15 mouse cellular contexts compared by ENCODE assay signal in the genomic region with DNA sequence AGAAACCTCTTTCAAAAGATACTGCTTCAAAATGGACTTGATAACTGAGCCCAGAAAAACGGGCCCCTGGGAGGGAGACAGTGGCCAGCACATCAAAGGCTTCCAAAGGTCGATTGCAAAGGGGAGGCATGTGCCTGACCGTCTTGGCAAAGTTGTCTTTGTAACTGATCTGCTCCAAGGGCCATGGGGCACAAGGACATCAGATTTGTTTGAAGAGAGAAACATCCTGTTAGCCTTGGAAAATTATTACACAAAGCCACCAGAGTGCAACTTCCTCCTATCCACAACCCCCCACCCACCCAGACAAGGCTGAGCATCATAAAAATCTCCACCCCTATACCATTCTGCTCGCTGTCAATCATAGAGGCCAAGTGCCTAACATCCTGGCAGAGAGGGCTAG.
DNase-seq lines count a peak whose midpoint lies in the region; ATAC-seq lines count a peak whose summit lies in the region.
"Had no signal": no experiment of that assay in that cellular context is flagged by ENCODE, and none has a peak within 500 bp of the region (broad histone marks: within the 10 kb centered on the region; RNA-seq: fewer than 3 reads in every experiment).

No protein-coding gene starts in this region.

- H3K27ac ChIP-seq in midbrain, embryonic 11.5 days (ENCODE audit: low read depth, low read length): no peak overlapping the region
- no peak overlapping the region for H3K27ac ChIP-seq in midbrain, embryonic 13.5 days
- H3K27ac ChIP-seq: midbrain, embryonic 12.5 days; neural tube, embryonic 13.5 days had no signal

- no peaks in the 10 kb centered on the region for H3K4me1 ChIP-seq in midbrain, embryonic 11.5 days (ENCODE audit: control insufficient read depth, insufficient read depth, low read length)
- peaks cover 16% of the 10 kb centered on the region for H3K4me1 ChIP-seq in midbrain, embryonic 13.5 days (replicated peaks)
- H3K4me1 ChIP-seq: midbrain, embryonic 12.5 days had no signal

- no peak for ATAC-seq in midbrain, embryonic 11.5 days (ENCODE audit: low FRiP score)
- ATAC-seq in midbrain, embryonic 13.5 days: no peak
- peak; percentile 47 for ATAC-seq in megakaryocyte, adult 5-6 weeks (ENCODE audit: poor library complexity, severe bottlenecking)
- ATAC-seq: forebrain, embryonic 14.5 days; liver, postnatal 0 days had no signal

- H3K4me3 ChIP-seq in midbrain, embryonic 11.5 days (ENCODE audit: low read depth, low read length): no peak overlapping the region
- no peak overlapping the region for H3K4me3 ChIP-seq in midbrain, embryonic 13.5 days (replicated peaks)
- H3K4me3 ChIP-seq: midbrain, embryonic 12.5 days; neural tube, embryonic 13.5 days had no signal

- no peaks in the 10 kb centered on the region for H3K27me3 ChIP-seq in midbrain, embryonic 11.5 days (ENCODE audit: control insufficient read depth, insufficient read depth, low read length)
- no peaks in the 10 kb centered on the region for H3K27me3 ChIP-seq in midbrain, embryonic 13.5 days
- H3K27me3 ChIP-seq: midbrain, embryonic 12.5 days; neural tube, embryonic 13.5 days had no signal

- 55% methylated on average over 4 of the region's 4 CpGs for WGBS in midbrain, embryonic 11.5 days
- WGBS in midbrain, embryonic 13.5 days: 63% methylated on average over 4 of the region's 4 CpGs

- H3K9me3 ChIP-seq in midbrain, embryonic 11.5 days (ENCODE audit: control insufficient read depth, low read length): no peaks in the 10 kb centered on the region
- H3K9me3 ChIP-seq in midbrain, embryonic 13.5 days: no peaks in the 10 kb centered on the region
- H3K9me3 ChIP-seq: midbrain, embryonic 12.5 days; neural tube, embryonic 13.5 days had no signal

- H3K9ac ChIP-seq in midbrain, embryonic 11.5 days (ENCODE audit: low read length): no peak overlapping the region
- H3K9ac ChIP-seq in midbrain, embryonic 13.5 days (replicated peaks): no peak overlapping the region
- H3K9ac ChIP-seq: liver, postnatal 0 days; midbrain, embryonic 12.5 days; neural tube, embryonic 13.5 days had no signal

- DNase-seq in midbrain, embryonic 11.5 days (ENCODE audit: low spot score, missing footprints): peak; percentile 57
- peak; percentile 24 for DNase-seq in embryo, embryonic 10.5 days (ENCODE audit: low spot score)
- peak; percentile 61 to 70 for DNase-seq in kidney, adult 8-10 months
- DNase-seq in spleen, adult 18-20 months: no peak
- DNase-seq in thymus, postnatal 36 days: no peak
- DNase-seq in urinary bladder, adult 18-20 months (ENCODE audit: low spot score in 2 of 2): no peak
- DNase-seq: cerebellum, postnatal 10 days; gastrocnemius, postnatal 25 days; liver, postnatal 0 days; thymus, postnatal 14 days had no signal

- H3K4me2 ChIP-seq in midbrain, embryonic 11.5 days: no peak overlapping the region
- no peak overlapping the region for H3K4me2 ChIP-seq in midbrain, embryonic 13.5 days (replicated peaks)
- H3K4me2 ChIP-seq: midbrain, embryonic 12.5 days; neural tube, embryonic 13.5 days had no signal

- no peaks in the 10 kb centered on the region for H3K36me3 ChIP-seq in midbrain, embryonic 11.5 days (ENCODE audit: control insufficient read depth, insufficient read depth, low read length)
- no peaks in the 10 kb centered on the region for H3K36me3 ChIP-seq in midbrain, embryonic 13.5 days
- H3K36me3 ChIP-seq: midbrain, embryonic 12.5 days; neural tube, embryonic 13.5 days had no signal

Comparison
In these comparisons a context has a peak if more than half of its experiments do, and no peak if none do; other contexts are left out.
1. DNase-seq: peak in midbrain, embryonic 11.5 days (single experiment), embryo, embryonic 10.5 days (single experiment) and kidney, adult 8-10 months (2 of 2); none in spleen, adult 18-20 months (0 of 2), thymus, postnatal 36 days (0 of 2) and urinary bladder, adult 18-20 months (0 of 2).